Mouse (Mus musculus) ES-E14 (cell line): Measurements from ENCODE around the gene Srpr. TPM values are rescaled to one million over a fixed set of nuclear protein-coding genes. Genes with fewer than 3 reads are reported as not detected.

ENCODE experiments used
- DNase-seq: peaks from one replicate; pipeline ENCODE4 v3.0.0-alpha.2; 2013; ENCODE audit warnings: low read depth, low spot score
- H3K27ac ChIP-seq: 2 replicates; pipeline ENCODE4 v1.5.1; 2012; ENCODE audit warnings: low read depth, mild to moderate bottlenecking, low read length, moderate library complexity, mixed read lengths; ENCODE audit not compliant: poor library complexity, insufficient read depth, severe bottlenecking
- H3K36me3 ChIP-seq: 2 replicates; pipeline ENCODE4 v1.6.1; 2012; ENCODE audit warnings: mild to moderate bottlenecking, low read length, moderate library complexity, mixed read lengths; ENCODE audit not compliant: control insufficient read depth, poor library complexity, insufficient read depth, severe bottlenecking
- H3K4me1 ChIP-seq, 2 experiments: fragments of 150-350 bp in 1 of 2; sonication (generic) in 1 of 2; 2 replicates each; pipeline ENCODE4 v1.6.1; 2012; ENCODE audit warnings: low read length in 2 of 2, mild to moderate bottlenecking in 1 of 2, mixed read lengths in 1 of 2; ENCODE audit not compliant: control insufficient read depth in 2 of 2, insufficient read depth in 2 of 2, poor library complexity in 1 of 2
- H3K4me3 ChIP-seq, 2 experiments: fragments of 150-350 bp in 1 of 2; sonication (generic) in 1 of 2; 2 replicates each; pipeline ENCODE4 v1.5.1; 2012; ENCODE audit warnings: low read length in 2 of 2, low read depth in 1 of 2, mild to moderate bottlenecking in 1 of 2, mixed read lengths in 1 of 2; ENCODE audit not compliant: insufficient read depth in 1 of 2, poor library complexity in 1 of 2, severe bottlenecking in 1 of 2
- H3K9ac ChIP-seq: 2 replicates; pipeline ENCODE4 v1.6.1; 2012; ENCODE audit warnings: low read depth, mild to moderate bottlenecking, low read length, mixed read lengths; ENCODE audit not compliant: poor library complexity, insufficient read depth, severe bottlenecking
- H3K9me3 ChIP-seq: fragments of 150-350 bp; sonication (generic); 2 replicates; pipeline ENCODE4 v1.6.1; 2012; ENCODE audit warnings: low read depth, mild to moderate bottlenecking, low read length; ENCODE audit not compliant: control insufficient read depth, insufficient read depth
- CHD2 ChIP-seq: IDR thresholded peaks from 2 replicates; pipeline ENCODE4 v1.6.1; 2014; ENCODE audit warnings: mild to moderate bottlenecking, low read depth, low read length, inconsistent platforms
- HCFC1 ChIP-seq: IDR thresholded peaks from 2 replicates; pipeline ENCODE4 v1.6.1; 2012; ENCODE audit warnings: low read length, inconsistent platforms, borderline replicate concordance; ENCODE audit not compliant: insufficient read depth
- MAFK ChIP-seq: IDR thresholded peaks from 2 replicates; pipeline ENCODE4 v1.6.1; 2014; ENCODE audit warnings: mild to moderate bottlenecking, low read depth, low read length, inconsistent platforms; ENCODE audit not compliant: insufficient read depth
- ZC3H11A ChIP-seq: IDR thresholded peaks from 2 replicates; pipeline ENCODE4 v1.6.1; 2012; ENCODE audit warnings: low read depth, mild to moderate bottlenecking, inconsistent platforms, low read length, borderline replicate concordance
- ZNF384 ChIP-seq: IDR thresholded peaks from 2 replicates; pipeline ENCODE4 v1.6.1; 2012; ENCODE audit warnings: low read depth, low read length, inconsistent platforms
- in situ Hi-C, 2 experiments: fragments of 600-800 bp; cut with MboI; formaldehyde crosslinking; loops; one replicate each; pipeline ENCODE4 v1.15.1; 2025; ENCODE audit warnings: low sequenced_read_pairs in 2 of 2, inconsistent platforms in 1 of 2; ENCODE audit not compliant: unreplicated experiment in 2 of 2
- total RNA-seq: library from RNA; depleted of rRNA; stranded (reverse); fragments of 300-350 nt; gene quantifications from 2 replicates; pipeline ENCODE4 v1.2.3, GENCODE M21; 2012

The Srpr gene
- total RNA-seq, 1 experiment = 168 TPM

DNA sequence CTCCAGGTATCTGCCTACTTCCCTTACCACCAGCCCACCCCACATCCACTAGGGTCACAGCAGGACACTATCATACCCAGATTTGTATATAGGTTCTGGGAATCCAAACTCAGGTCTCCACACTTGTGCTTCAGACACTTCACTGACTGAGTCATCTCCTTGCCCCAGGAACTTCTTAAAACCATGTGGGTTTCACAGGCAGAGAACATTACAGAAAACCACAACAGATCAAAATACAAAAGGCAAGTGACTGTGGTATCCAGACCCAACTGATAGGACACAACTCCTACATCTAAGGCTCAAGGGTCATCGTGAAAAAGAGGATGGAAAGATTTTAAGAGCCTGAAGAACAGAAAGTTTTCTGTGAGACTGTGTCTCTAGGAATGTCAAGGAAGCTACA is 26.6 kb upstream of the Srpr start:
- H3K9me3 ChIP-seq = no peaks in the 10 kb centered on the region
- H3K4me3 ChIP-seq = no peak overlapping the region
- H3K27ac ChIP-seq = no peak overlapping the region
- TF ChIP-seq ZC3H11A (no peak), CHD2 (no peak), ZNF384 (no peak), MAFK (no peak), HCFC1 (no peak)
- in situ Hi-C loops = loop anchor here (25.0 kb wide), 2 partner anchors 311 to 686 kb away; partner anchors contain the start of gene Kirrel3 (in 1 of the 2)
- H3K36me3 ChIP-seq = peaks cover 6% of the 10 kb centered on the region
- no peak overlapping the region for H3K9ac ChIP-seq
- no peaks in the 10 kb centered on the region; a peak in 2 of 4 replicates for H3K4me1 ChIP-seq
- no peak for DNase-seq

DNA sequence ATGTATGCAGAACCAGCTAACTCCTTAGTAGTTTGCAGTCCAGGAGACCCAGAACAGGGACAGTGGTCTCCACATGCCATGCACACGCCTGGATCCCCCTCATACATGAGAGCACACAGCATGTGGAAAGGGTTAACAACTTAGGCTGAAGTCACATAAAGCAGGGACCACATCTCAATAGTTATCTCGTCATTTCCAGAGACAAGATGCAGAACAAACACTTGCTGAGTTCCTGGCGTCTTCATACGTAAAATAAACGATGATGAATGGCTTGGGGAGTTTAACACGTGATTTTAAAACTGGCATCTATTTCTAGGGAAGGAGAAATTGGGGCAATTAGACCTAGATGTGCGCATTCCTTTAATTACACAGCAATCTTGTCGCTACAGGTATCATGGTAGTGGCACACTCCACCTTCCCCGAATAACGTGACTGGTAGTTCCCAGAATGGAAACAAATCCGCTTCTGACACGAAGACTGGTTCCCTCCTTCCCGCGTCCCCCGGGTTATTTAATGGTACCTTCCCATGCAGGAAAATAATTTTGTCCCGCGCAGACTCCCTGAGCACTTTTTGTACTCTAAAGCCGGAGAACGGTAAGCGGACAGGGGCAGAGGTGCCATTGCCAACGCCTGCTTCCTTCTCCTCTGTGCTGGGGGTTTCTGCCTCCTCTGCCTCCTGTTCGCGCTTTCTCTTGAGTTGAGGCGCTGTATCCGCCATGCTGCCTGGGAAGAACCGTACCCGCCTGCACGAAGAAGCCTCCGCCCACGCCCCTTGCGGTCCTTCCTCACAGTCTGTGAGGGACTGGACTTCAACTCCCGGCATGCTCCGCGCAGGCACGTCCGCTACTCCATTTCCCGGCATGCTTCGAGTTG is 24.5 kb upstream of the Srpr start, which contains the start of gene Dcps:
Gene Dcps (minus strand): TSS at position 811 of the 873 bp plus-strand sequence.
- peak within 1 kb of the TSS; percentile 78 for H3K27ac ChIP-seq
- peak within 1 kb of the TSS; percentile 97 for H3K9ac ChIP-seq
- no peaks in the 10 kb centered on the region; a peak in 2 of 4 replicates for H3K4me1 ChIP-seq
- H3K4me3 ChIP-seq = peak within 1 kb of the TSS; percentile 83 to 98
- peak; percentile 70 for DNase-seq
- in situ Hi-C loops = no loop called here
- TF ChIP-seq HCFC1 (peak; percentile 95), CHD2 (no peak)
- no peaks in the 10 kb centered on the region for H3K36me3 ChIP-seq
- no peaks in the 10 kb centered on the region for H3K9me3 ChIP-seq

DNA sequence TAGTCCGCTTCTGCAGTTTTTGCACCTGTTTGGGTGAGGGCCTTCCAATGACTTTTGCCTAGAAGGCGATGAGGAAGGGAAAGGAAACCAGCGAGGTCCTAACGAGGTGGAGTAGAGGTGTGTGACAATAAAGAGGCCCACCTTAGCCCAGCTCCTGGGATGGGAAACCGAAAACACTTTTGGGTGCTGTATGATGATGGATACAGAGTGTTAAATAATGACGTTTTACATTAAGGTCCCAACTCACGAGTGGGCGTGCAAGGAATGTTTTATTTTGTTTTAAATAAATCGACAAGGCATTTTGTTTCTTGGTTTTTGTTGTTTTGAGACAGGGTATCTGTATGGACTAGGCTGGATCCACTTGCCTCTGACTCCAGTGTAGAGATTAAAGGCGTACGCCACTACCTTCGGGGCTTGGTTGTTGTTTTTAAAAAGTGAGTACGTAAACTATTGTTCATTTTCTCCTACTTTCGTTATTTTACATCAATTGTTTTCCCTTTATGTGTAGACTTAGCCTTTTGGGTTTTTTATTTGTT is 23.8 kb upstream of the Srpr start:
- Histone ChIP-seq H3K4me3 (peak overlapping the region; percentile 83 to 98), H3K36me3 (no peaks in the 10 kb centered on the region), H3K9me3 (no peaks in the 10 kb centered on the region), H3K4me1 (no peaks in the 10 kb centered on the region; a peak in 2 of 4 replicates), H3K27ac (no peak overlapping the region), H3K9ac (no peak overlapping the region; the same call in 1 of the 2 replicates)
- TF ChIP-seq CHD2 (no peak), ZC3H11A (no peak), MAFK (no peak), HCFC1 (no peak), ZNF384 (no peak)
- in situ Hi-C loops = no loop called here
- DNase-seq = no peak

DNA sequence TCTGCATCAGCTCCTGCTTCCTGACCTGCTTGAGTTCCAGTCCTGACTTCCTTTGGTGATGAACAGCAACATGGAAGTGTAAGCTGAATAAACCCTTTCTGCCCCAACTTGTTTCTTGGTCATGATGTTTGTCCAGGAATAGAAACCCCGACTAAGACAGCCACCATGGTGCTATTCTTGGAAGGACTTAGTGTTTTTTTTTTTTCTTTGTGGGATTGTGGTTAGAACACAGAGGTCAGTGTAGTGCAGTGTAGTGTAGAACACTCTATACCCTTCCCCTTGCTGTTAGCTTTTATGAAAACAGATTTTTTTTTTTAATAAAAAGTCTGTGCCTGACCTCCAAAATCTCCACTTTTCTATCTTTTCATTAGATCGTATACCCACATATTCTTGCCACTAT is 17.1 kb upstream of the Srpr start:
- in situ Hi-C loops = no loop called here
- TF ChIP-seq MAFK = no peak
- TF ChIP-seq ZNF384 = no peak
- no peak for TF ChIP-seq HCFC1
- TF ChIP-seq CHD2 = no peak
- no peak for TF ChIP-seq ZC3H11A
- Histone ChIP-seq H3K9ac (no peak overlapping the region), H3K4me3 (no peak overlapping the region), H3K4me1 (peaks cover 0 to 2% of the 10 kb centered on the region in 2 experiments; a peak in 1 of 4 replicates), H3K27ac (no peak overlapping the region), H3K9me3 (no peaks in the 10 kb centered on the region), H3K36me3 (peaks cover 2% of the 10 kb centered on the region)
- DNase-seq = no peak
